Mouse (Mus musculus) thymus, postnatal 10 days (tissue): ENCODE results near the gene Mtmr3.
A peak's percentile ranks its signal among the peaks of the same experiment; 100 is the strongest.
"Not testable (repeated sequence)": the region's sequence is repeated elsewhere in the genome, so short reads cannot be mapped to it uniquely, and the experiment has no call there.

Source experiments
- DNase-seq, 2 experiments: peaks; one replicate each; pipeline ENCODE4 v3.0.0; 2021; ENCODE audit warnings: low spot score in 2 of 2

The Mtmr3 gene

GRCm38 (mm10) chr11:4601890-4602289 lies 7.2 kb upstream of the Mtmr3 start:
- DNase-seq: no peak

- no peak for DNase-seq
These were observed 5.3 kb upstream of the Mtmr3 start for GRCm38 (mm10) chr11:4599916-4600315.

DNA sequence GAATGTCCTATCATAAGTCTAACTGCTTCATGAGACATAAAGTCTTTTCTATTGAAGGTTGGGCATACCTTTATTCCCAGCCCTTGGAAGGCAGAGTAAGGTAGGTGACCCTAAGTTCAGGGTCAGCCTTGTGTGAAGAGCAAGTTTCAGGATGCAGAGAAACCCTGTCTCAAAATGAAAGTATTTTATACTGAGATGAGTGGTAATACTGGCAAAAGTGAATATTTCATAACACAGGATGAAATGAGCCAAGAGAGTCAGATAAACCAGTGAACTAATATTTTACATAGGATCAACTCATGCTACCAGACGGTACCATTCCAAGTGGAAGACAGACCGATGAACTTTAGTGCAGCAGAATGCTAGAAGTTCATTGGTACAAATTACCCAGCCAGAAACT lies 3.7 kb upstream of the Mtmr3 start:
- DNase-seq: no peak

GRCm38 (mm10) chr11:4593849-4594607 lies 635 bp downstream of the Mtmr3 start:
- DNase-seq: peak in 1 of 2 experiments; percentile 46

DNA sequence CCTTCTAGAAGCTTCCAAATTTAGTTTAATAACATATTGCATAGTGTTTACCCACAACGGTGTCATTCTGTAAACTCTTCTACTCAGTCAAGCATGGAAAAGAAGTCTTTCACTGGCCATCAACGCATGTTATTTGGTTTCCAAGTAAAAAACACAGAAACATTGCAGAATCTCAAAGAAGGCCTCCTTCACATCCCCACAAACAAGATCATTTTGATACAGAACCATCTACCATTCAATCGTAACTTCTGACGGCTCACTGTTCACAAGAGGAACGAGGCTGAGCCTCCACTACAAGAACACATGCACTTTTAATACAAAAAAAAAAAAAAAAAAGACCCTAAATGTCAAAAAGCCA lies 1.2 kb downstream of the Mtmr3 start:
- DNase-seq: no peak

GRCm38 (mm10) chr11:4591811-4592210 lies 2.9 kb downstream of the Mtmr3 start:
- DNase-seq: no peak

- no peak for DNase-seq
These were observed 16.0 kb downstream of the Mtmr3 start for GRCm38 (mm10) chr11:4578682-4579081.

DNA sequence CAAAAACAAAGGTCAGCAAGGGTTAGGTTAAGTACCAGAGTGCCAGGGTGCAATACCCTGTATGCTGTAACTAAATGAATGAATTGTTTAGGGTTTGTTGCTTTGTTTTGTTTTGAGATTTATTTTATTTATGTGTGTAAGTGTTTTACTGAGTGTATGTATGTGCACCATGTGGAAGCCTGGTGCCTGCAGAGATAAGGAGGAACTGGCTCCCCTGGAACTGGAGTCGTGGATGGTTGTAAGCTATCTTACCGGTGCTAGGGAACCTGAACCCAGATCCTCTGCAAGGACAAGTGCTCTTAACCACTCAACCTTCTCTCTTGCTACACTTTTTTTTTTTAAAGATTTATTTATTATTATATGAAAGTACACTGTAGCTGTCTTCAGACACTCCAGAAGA lies 17.6 kb downstream of the Mtmr3 start:
- DNase-seq: no peak

GRCm38 (mm10) chr11:4576090-4576732 lies 18.5 kb downstream of the Mtmr3 start:
- DNase-seq: not testable (repeated sequence)

- no peak for DNase-seq
These were observed 23.2 kb downstream of the Mtmr3 start for GRCm38 (mm10) chr11:4571491-4571901.

DNA sequence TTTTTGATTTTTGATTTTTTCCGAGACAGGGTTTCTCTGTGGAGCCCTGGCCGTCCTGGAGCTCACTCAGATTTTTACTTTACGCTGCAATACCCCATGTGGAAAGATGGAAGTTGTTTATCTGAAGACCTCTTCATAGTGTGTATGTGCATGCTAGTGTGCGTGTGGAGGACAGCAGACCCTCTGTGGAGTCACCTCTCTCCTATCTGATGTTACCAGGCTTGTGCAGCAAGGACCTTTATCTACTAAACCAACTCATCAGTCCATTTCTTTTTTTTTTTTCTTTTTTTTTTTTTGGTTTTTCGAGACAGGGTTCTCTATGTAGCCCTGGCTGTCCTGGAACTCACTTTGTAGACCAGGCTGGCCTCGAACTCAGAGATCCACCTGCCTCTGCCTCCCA lies 28.3 kb downstream of the Mtmr3 start:
- DNase-seq: no peak

- DNase-seq: no peak
These were observed 29.1 kb downstream of the Mtmr3 start for GRCm38 (mm10) chr11:4565545-4565944.

- DNase-seq: no peak
These were observed 41.2 kb downstream of the Mtmr3 start for GRCm38 (mm10) chr11:4553274-4554063.

- DNase-seq: no peak
These were observed 47.1 kb downstream of the Mtmr3 start for GRCm38 (mm10) chr11:4547569-4547968.

GRCm38 (mm10) chr11:4545976-4546375 lies 48.7 kb downstream of the Mtmr3 start:
- no peak for DNase-seq

DNA sequence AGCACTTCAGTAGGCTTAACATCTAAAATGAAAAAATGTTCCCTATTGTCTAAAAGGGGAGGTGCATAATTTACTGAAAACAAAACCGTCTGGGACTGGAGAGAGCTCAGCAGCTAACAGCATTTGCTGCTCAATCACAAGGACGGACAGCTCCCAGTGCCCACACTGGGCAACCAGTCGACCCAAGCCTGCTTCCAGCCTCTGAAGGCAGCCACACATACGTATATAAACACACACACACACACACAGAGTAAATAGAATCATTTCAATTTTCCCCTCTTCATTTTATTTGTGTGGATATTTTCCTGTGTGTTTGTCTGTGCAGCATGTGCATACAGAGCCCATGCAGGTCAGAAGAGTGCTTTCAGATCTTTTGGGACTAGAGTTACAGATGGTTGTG lies 49.3 kb downstream of the Mtmr3 start:
- no peak for DNase-seq

- DNase-seq: not testable (repeated sequence)
These were observed 50.1 kb downstream of the Mtmr3 start for GRCm38 (mm10) chr11:4544627-4544921.

- DNase-seq: no peak
These were observed 50.7 kb downstream of the Mtmr3 start for GRCm38 (mm10) chr11:4543746-4544626.

- no peak for DNase-seq
These were observed 51.6 kb downstream of the Mtmr3 start for GRCm38 (mm10) chr11:4543040-4543551.

DNA sequence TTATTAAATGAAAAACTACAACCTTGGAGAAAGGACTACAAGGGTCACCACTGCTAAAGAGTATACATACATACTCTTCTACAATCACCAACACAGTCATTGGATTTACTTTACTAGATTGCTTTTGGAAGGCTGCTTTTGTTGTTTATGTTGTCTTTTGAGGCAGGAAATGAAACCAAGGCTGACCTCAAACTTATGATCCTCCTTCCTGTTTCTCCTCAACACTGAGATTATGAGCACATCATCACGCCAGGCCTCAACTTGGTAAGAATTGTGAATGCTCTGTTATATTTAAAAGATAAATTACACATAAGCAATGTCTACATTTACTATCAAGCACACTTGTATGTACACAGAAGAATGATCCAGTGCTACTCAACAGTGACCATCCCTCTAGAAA lies 58.0 kb downstream of the Mtmr3 start:
- no peak for DNase-seq

DNA sequence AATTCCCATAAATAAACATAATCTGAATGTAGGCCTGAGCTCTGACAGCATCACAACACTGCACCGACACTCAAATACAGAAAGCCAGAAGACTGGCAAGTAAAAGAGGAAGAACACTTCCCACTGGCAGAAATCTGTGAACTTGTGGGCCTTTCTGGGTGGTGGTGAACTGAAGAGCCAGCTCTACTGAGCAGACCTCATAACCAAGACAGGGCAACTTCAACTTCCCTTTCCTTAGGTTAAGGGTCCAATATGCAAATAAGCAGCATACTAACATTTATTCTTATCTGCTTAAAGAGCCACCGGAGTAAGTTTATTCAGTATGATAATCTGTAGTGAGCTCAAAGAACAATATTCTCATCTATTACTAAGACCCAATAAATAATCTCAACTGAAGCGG lies 67.5 kb downstream of the Mtmr3 start:
- DNase-seq: no peak
